In genomic region chr4:132977597-132977996, GRCm38 (mm10) we compare ENCODE assay signal across 16 mouse cellular contexts. TPM values are rescaled to one million over a fixed set of nuclear protein-coding genes. Genes with fewer than 3 reads are reported as not detected.
DNase-seq lines count a peak whose midpoint lies in the region; ATAC-seq and TF ChIP-seq lines count a peak whose summit lies in the region.
"Had no signal": no experiment of that assay in that cellular context is flagged by ENCODE, and none has a peak within 500 bp of the region (broad histone marks: within the 10 kb centered on the region; RNA-seq: fewer than 3 reads in every experiment).

No protein-coding gene starts in this region.

- WGBS in kidney, adult 2 months: 22% methylated on average over 5 of the region's 5 CpGs
- WGBS in forebrain, embryonic 14.5 days: 49% methylated on average over 5 of the region's 5 CpGs

- peak; percentile 31 for DNase-seq in kidney, adult 2 months
- DNase-seq in kidney, adult 11 months: no peak
- peak; percentile 52 for DNase-seq in CD4-positive helper T cell, adult 2 months (ENCODE audit: low read depth, low spot score)
- DNase-seq in ZHBTc4 (ENCODE audit: low read depth, low spot score): peak; percentile 41
- peak; percentile 77 to 89 for DNase-seq in thymus, adult 18-20 months
- no peak for DNase-seq in forebrain, embryonic 14.5 days (ENCODE audit: low spot score)
- DNase-seq in gastrocnemius, postnatal 25 days: no peak
- no peak for DNase-seq in right cerebral cortex, postnatal 14 days
- DNase-seq: cerebellum, postnatal 14 days; gastrocnemius, postnatal 14 days; heart, postnatal 10 days had no signal

- H3K27ac ChIP-seq in kidney, adult 2 months (ENCODE audit: insufficient read depth, low read depth, low read length): no peak overlapping the region
- H3K27ac ChIP-seq in forebrain, embryonic 14.5 days (ENCODE audit: low read depth, low read length): no peak overlapping the region
- H3K27ac ChIP-seq: embryonic facial prominence, embryonic 13.5 days; forebrain, embryonic 13.5 days; limb, embryonic 13.5 days; midbrain, embryonic 10.5 days had no signal

- ATAC-seq in forebrain, embryonic 14.5 days: no peak
- ATAC-seq: forebrain, embryonic 13.5 days had no signal

- H3K27me3 ChIP-seq in kidney, adult 2 months (replicated peaks; ENCODE audit: control insufficient read depth, insufficient read depth, low read length): no peaks in the 10 kb centered on the region
- peaks cover 16% of the 10 kb centered on the region for H3K27me3 ChIP-seq in forebrain, embryonic 14.5 days (replicated peaks; ENCODE audit: control insufficient read depth, insufficient read depth, low read length)

- peaks cover 29% of the 10 kb centered on the region for H3K4me1 ChIP-seq in kidney, adult 2 months (ENCODE audit: control insufficient read depth, insufficient read depth, low read length)
- peaks cover 12% of the 10 kb centered on the region; the same call in 1 of the 2 replicates for H3K4me1 ChIP-seq in forebrain, embryonic 14.5 days (ENCODE audit: control insufficient read depth, insufficient read depth, low read length)

- no peak overlapping the region for H3K4me3 ChIP-seq in kidney, adult 2 months (ENCODE audit: insufficient read depth, low read depth, low read length)
- no peak overlapping the region for H3K4me3 ChIP-seq in forebrain, embryonic 14.5 days (ENCODE audit: low read depth, low read length)
- H3K4me3 ChIP-seq: embryonic facial prominence, embryonic 13.5 days; forebrain, embryonic 13.5 days; limb, embryonic 13.5 days; midbrain, embryonic 10.5 days had no signal

- H3K36me3 ChIP-seq in kidney, adult 2 months (ENCODE audit: control insufficient read depth, insufficient read depth, low read length): no peaks in the 10 kb centered on the region
- no peaks in the 10 kb centered on the region for H3K36me3 ChIP-seq in forebrain, embryonic 14.5 days (ENCODE audit: control insufficient read depth, insufficient read depth, low read length)
- H3K36me3 ChIP-seq: embryonic facial prominence, embryonic 13.5 days; limb, embryonic 13.5 days; midbrain, embryonic 10.5 days had no signal

- no peak for TF ChIP-seq CTCF in kidney, adult 2 months (conservative IDR thresholded peaks at IDR 0.05; ENCODE audit: insufficient read depth, insufficient read length, low read depth, low read length)

- no peak for TF ChIP-seq POLR2A in kidney, adult 2 months (IDR thresholded peaks at IDR 0.05; ENCODE audit: low read depth, low read length)

- no peak overlapping the region for H3K4me2 ChIP-seq in forebrain, embryonic 14.5 days (ENCODE audit: low read length)
- H3K4me2 ChIP-seq: embryonic facial prominence, embryonic 13.5 days; forebrain, embryonic 13.5 days; limb, embryonic 13.5 days had no signal

- no peaks in the 10 kb centered on the region for H3K9me3 ChIP-seq in forebrain, embryonic 14.5 days (replicated peaks; ENCODE audit: control insufficient read depth, low read length)
- H3K9me3 ChIP-seq: embryonic facial prominence, embryonic 13.5 days; forebrain, embryonic 13.5 days; limb, embryonic 13.5 days; midbrain, embryonic 10.5 days had no signal

- H3K9ac ChIP-seq in forebrain, embryonic 14.5 days (ENCODE audit: low read length): no peak overlapping the region
- H3K9ac ChIP-seq: embryonic facial prominence, embryonic 13.5 days; forebrain, embryonic 13.5 days; limb, embryonic 13.5 days had no signal

RNA-seq across cellular contexts. Expression of gene Fgr, which starts 3.7 kb away (rescaled TPM):
- 1.8 and 2.5 TPM in 2 replicates for polyA plus RNA-seq in kidney, adult 2 months (2012; rRNA removed)
- polyA plus RNA-seq in forebrain, embryonic 14.5 days (2014; fragmentation: Nextera tagmentation; extraction: Ambion mirVana): 0.23 TPM in 1 of 2 replicates, not detected in the other
- under 1 TPM in 1 of 2 experiments, not detected in 1; 0.43 TPM for total RNA-seq in gastrocnemius, postnatal 25 days (2021)
- total RNA-seq: layer of hippocampus, postnatal 14 days had no signal
- polyA plus RNA-seq: forebrain, embryonic 13.5 days had no signal

RNA-seq across cellular contexts. Expression of gene Ahdc1, which starts 33.5 kb away (rescaled TPM):
- polyA plus RNA-seq in kidney, adult 2 months (2012; rRNA removed): 22.2 and 23.3 TPM in 2 replicates
- polyA plus RNA-seq in forebrain, embryonic 14.5 days (2014; fragmentation: Nextera tagmentation; extraction: Ambion mirVana): 8.6 and 12.2 TPM in 2 replicates
- 10 to 100 TPM; 29.3 to 32.8 TPM for total RNA-seq in gastrocnemius, postnatal 25 days (2021)

RNA-seq across cellular contexts. Expression of gene Fam76a, which starts 55.2 kb away (rescaled TPM):
- 15.9 and 16.6 TPM in 2 replicates for polyA plus RNA-seq in kidney, adult 2 months (2012; rRNA removed)
- 44.2 and 47.1 TPM in 2 replicates for polyA plus RNA-seq in forebrain, embryonic 14.5 days (2014; fragmentation: Nextera tagmentation; extraction: Ambion mirVana)
- 10 to 100 TPM; 19.8 to 23.0 TPM for total RNA-seq in gastrocnemius, postnatal 25 days (2021)

Comparison
In these comparisons a context has a peak if more than half of its experiments do, and no peak if none do; other contexts are left out.
1. DNase-seq: peak in kidney, adult 2 months (single experiment), CD4-positive helper T cell, adult 2 months (single experiment), ZHBTc4 (single experiment) and thymus, adult 18-20 months (2 of 2); none in kidney, adult 11 months (single experiment), forebrain, embryonic 14.5 days (single experiment), gastrocnemius, postnatal 25 days (single experiment) and right cerebral cortex, postnatal 14 days (single experiment).